Mouse (Mus musculus): Measurements from ENCODE around the gene Olfr281. TPM values are rescaled to one million over a fixed set of nuclear protein-coding genes. Genes with fewer than 3 reads are reported as not detected.
A peak's percentile ranks its signal among the peaks of the same experiment; 100 is the strongest.

Gene Olfr281
- total RNA-seq, 2 experiments from 2014 or later: not detected

DNA sequence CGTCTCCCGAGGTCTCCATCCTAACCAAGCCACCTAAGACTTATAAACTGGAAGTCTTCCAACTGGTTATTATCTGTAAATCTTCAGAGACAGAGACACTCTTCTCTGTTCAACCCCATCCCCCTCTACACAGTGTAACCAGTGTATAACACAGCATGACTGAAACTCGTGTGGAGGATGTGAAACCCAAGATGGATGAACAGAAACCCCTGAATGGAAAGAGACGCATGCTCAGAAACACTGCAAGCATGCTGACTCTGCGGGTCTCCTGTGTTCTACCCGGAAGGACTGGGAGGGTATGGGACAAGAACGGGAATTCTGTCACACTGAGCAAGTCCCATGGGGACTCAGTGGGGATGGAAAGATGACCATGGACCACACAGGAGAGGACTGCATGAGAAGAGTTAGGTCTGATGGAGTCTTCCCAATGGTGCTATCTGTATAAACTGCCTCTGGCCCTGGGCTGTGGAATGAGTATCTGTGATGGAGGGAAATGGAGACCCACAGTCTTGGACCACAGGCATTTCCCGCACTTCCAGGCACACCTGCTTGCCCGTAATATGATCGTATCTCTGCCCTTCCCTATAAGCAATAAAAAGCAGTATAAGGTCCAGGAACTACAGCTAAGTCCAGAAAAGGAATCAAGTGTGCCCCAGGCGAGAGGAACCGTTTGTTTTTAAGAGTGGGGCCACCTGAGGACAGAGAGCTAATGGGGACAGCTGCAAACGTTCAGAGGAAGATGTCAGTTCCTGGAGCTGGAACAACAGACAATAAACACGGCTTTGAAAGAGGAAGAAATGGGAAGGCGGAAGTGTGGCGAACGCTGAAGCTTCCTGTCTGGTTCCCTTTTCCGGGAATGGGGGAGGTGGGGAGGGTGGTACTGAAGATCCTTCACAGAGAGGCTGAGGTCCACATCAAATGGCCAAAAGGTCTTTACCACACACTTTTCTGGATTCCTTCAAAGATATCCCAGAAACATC, 31.8 kb downstream of the Olfr281 start:
- no peak for DNase-seq (ENCODE audit: extremely low spot score in 1 of 2, low spot score in 1 of 2)

DNA sequence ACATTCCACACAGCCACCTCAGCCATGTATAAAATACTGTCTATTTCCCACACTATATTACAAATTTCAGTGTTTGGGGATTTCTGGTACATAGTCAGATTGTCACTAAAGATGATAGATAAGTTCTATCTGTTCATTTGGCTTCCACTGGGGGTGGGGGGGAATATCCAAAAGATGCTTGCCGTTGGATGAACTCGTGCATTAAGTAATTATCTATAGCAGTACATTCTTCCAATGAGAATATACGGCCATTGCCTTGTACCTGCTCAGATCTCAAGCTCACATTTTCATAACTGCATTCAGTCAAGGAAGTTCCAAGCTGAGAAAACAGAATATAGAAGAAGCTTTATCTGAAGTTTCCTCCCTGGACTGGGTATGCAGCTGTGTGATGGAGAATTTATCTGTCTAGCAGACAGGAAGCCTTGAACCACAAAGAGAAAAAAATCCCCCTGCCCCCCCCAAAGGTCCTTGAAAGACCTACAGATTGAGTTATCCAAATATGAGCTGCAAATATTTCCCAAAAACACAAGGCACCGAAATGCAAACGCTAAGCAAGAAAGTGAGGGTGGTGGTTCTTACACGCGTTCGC, 34.1 kb downstream of the Olfr281 start:
- no peak for DNase-seq (ENCODE audit: extremely low spot score in 1 of 2, low spot score in 1 of 2)

DNA sequence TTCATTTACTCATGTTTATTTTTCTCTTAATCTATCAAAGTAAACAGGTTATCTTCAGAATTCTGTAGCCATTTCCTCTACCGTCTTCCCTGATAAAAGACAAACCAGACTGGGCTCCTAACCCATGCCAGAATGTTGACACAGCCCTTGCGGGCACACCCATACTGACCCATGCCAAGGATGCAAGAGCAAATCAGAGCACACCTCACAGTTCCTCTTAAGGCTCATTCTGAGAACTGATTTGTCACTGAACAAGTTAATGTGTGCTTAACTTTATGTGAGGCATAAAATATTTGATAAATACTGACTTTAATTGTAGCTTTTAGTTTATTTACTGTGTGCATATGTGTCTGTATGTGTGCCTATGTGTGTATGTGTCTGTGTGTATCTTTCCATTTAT, 38.9 kb downstream of the Olfr281 start:
- DNase-seq (ENCODE audit: extremely low spot score in 1 of 2, low spot score in 1 of 2): no peak

DNA sequence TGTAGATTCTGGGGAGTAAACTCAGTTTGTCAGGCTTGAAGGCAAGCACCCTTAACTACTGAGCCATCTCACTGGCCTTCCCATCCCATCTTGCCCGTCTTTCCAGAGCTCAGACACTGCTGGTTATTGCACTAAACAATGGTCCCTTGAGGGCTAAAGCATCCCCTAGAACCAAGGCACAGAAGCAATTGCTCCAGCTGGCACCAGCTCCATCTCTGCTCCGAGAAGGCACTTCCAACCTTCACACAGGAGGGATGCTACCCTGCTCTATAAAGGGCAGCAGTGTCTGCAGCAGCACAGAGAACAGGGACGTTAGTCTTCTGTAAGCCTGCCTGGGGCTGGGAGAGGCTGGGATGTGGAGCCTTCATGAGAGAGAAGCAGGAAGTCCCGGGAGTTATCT, 39.7 kb downstream of the Olfr281 start, which contains the start of gene Olfr279:
Olfr279 (plus strand) TSS at position 301 of the 400 bp plus-strand sequence.
- DNase-seq (ENCODE audit: extremely low spot score in 1 of 2, low spot score in 1 of 2): no peak

DNA sequence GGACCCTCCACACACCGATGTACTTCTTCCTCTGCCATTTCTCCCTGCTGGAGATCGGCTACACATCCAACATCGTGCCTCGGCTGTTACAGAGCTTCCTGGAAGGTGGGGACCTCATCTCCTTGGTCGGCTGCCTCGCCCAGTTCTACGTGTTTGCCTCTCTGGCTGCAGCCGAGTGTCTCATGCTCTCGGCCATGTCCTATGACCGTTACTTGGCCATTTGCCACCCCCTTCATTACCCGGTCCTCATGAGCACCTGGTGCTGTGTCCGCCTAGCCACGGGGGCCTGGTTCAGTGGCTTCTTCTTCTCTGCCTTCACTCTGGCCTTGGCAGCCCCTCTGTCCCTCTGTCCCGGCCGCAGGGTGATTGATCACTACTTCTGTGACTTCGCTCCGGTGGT, 45.2 kb downstream of the Olfr281 start:
- DNase-seq (ENCODE audit: extremely low spot score in 1 of 2, low spot score in 1 of 2): no peak

DNA sequence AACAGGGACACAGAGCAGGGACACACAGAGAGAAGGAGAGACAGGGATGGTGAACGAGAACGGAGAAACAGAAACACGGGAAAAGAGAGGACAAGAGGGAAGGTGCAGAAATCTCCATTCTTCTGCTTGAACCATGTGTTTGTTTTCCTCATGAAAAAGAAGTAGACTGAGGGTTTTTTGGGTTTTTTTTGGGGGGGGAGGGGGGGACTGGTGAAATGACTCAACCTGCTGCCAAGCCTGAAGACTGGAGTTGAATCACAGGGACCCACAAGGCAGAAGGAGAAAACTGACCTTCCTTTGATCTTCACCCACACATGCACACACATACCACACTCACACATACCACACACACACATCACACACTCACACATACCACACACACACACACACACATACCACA, 50.9 kb downstream of the Olfr281 start:
- no peak for DNase-seq (ENCODE audit: extremely low spot score in 1 of 2, low spot score in 1 of 2)

DNA sequence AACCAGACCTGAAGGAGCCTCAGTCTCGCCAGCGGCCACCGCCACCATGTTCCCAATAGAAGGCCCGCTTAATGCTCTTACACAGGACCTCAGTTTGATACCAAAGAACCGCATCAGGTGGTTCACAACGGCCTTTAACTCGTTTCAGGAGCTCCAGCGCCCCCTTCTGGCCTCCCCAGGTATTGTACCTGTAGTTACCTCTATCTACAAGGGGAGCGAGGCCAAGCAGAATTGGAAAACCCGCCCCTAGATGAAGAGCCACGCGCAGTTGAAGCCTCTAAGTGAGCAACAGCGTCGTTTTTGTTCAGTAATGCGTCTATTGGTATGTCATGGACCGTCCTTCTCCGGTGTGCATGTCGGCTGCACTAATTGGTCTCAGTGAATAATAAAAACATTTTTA, 52.1 kb downstream of the Olfr281 start:
- peak; percentile 44 to 81 for DNase-seq (ENCODE audit: extremely low spot score in 1 of 2, low spot score in 1 of 2)

DNA sequence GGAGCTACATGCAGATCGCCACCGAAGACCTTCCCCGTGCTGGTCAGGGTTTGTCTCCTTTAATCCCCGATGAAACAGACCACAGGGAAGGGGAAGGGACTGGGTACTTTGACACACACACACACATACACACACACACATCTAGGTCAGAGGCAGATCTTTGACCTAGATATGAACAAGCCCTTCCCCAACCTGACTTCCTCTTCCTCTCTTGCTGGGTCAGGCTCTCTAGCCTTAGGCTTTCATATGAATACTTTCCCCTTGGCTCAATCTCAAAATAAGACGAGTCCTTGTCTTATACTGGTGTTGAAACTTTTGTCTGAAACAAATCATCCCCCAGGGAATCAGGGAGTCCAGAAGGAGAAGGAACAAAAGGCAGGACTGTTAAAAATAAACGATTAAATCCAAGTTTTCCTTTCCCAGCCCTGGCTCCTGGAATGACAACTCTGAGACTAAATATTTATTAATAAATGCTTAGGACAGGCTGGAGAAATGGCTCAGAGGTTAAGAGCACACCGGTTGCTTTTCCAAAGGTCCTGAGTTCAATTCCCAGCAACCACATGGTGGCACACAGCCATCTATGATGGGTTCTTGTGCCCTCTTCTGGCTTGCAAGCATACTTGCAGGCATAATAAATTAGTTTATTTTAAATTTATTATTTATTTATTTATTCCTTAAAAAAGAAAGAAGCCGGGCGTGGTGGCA, 54.0 kb downstream of the Olfr281 start:
- no peak for DNase-seq (ENCODE audit: extremely low spot score in 1 of 2, low spot score in 1 of 2)

DNA sequence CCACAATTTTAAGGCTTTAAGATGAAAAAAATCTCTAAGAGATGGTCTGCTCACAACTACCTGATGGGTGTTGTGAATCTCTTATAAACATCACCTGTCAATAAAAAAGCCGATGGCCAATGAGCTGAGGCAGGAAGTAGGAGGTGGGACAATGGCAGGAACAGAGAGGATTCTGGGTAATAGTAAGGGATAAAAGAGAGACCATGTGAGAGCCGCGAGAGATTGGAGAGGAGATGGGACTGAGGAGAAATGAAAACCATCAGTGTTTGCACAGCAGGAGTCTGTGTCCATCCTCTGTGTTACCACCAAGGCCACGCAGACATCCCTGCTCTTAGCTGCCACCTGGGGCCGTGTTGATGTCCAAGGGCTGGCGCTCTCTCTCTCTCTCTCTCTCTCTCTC, 54.9 kb downstream of the Olfr281 start:
- DNase-seq (ENCODE audit: extremely low spot score in 1 of 2, low spot score in 1 of 2): no peak

DNA sequence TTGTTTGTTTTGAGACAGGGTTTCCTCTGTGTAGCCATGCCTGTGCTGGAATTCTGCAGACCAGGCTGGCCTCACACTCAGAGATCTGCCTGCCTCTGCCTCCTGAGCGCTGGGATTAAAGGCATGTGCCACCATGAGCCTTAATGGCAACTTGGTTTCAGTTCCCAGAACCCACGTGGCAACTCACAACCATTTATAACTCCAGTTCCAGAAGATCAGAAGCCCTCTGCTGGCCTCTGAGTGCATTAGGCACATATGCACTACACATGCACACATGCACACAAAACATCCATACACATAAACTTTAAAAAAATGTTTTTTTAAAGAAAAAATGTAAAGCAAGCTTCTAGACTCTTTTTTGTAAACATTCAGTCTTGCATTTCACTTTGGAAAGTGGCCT, 57.0 kb downstream of the Olfr281 start:
- no peak for DNase-seq (ENCODE audit: extremely low spot score in 1 of 2, low spot score in 1 of 2)

Other genes with a start within 250 kb of the Olfr281 start
- gene Gm44579, start 231.6 kb upstream of the Olfr281 start, total RNA-seq (2021): under 1 TPM in 1 of 2 experiments, not detected in 1; 0.15 TPM
- 1 to 10 TPM; 3.6 to 5.3 TPM for gene Olfr287, start 231.5 kb upstream of the Olfr281 start, total RNA-seq (2021)
- not detected for gene Olfr286, start 218.1 kb upstream of the Olfr281 start, total RNA-seq (2021)
- not detected for gene H1fnt, start 195.3 kb upstream of the Olfr281 start, total RNA-seq (2021)
- 1 to 10 TPM; 5.9 to 6.8 TPM for gene Zfp641, start 156.4 kb upstream of the Olfr281 start, total RNA-seq (2021)
- not detected for gene Olfr285, start 135.2 kb upstream of the Olfr281 start, total RNA-seq (2021)
- not detected for gene Olfr284, start 111.6 kb upstream of the Olfr281 start, total RNA-seq (2021)
- not detected for gene Olfr283, start 71.6 kb upstream of the Olfr281 start, total RNA-seq (2021)
- gene Olfr282, start 21.4 kb upstream of the Olfr281 start, total RNA-seq (2021): not detected
- gene OR5BS1P, start 17.3 kb downstream of the Olfr281 start, total RNA-seq (2021): not detected
- gene Lalba, start 30.1 kb downstream of the Olfr281 start, total RNA-seq (2021): not detected
- under 1 TPM; 0.07 to 0.16 TPM for gene Olfr279, start 39.8 kb downstream of the Olfr281 start, total RNA-seq (2021)
- gene Kansl2, start 81.7 kb downstream of the Olfr281 start, total RNA-seq (2021): 10 to 100 TPM; 59.5 to 59.7 TPM
- 10 to 100 TPM; 40.1 to 45.0 TPM for gene Ccnt1, start 118.3 kb downstream of the Olfr281 start, total RNA-seq (2021)
- under 1 TPM in 1 of 2 experiments, not detected in 1; 0.73 TPM for gene 4930415O20Rik, start 118.4 kb downstream of the Olfr281 start, total RNA-seq (2021)
- gene Adcy6, start 157.5 kb downstream of the Olfr281 start, total RNA-seq (2021): 10 to 100 TPM; 45.1 to 45.8 TPM
- gene Cacnb3, start 178.3 kb downstream of the Olfr281 start, total RNA-seq (2021): 100 to 1,000 TPM; 189 to 209 TPM
- 10 to 100 TPM; 75.8 to 79.9 TPM for gene Ddx23, start 210.3 kb downstream of the Olfr281 start, total RNA-seq (2021)
- gene Rnd1, start 224.9 kb downstream of the Olfr281 start, total RNA-seq (2021): 1 to 10 TPM; 8.3 to 9.4 TPM

Data from layer of hippocampus, postnatal 25 days (tissue).